Mouse (Mus musculus): Measurements from ENCODE around the gene Angel2.

DNA sequence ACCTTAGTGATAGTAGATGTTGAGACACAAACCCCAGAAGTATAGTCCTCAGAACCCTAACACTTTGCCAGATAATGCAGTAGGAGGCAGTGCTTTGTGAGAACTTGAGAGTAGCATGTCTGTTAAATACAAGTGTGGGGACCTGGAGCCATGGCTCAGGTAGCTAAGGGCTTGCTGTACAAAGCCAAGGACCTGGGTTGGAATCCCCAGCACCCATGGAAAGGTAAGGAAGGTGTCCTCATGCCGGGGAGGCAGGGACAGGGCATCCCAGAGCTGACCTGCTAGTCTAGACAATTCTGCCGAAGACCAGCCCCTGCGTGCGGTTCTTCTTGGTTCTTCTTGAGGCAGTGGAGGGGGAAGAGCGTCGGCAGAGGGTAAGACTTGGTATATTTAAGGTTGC, 5.3 kb downstream of the Angel2 start:
- TF ChIP-seq CTCF (IDR thresholded peaks at IDR 0.05 in 2 of 3, conservative IDR thresholded peaks at IDR 0.05 in 1 of 3; ENCODE audit: control insufficient read depth in 1 of 3, insufficient read depth in 1 of 3, low read depth in 2 of 3, low read length in 3 of 3, poor library complexity in 1 of 3, severe bottlenecking in 1 of 3): no peak
- no peak for TF ChIP-seq ELF1 (IDR thresholded peaks at IDR 0.05; ENCODE audit: low read depth, low read length)
- TF ChIP-seq HCFC1 (IDR thresholded peaks at IDR 0.05; ENCODE audit: low read depth, low read length): no peak
- no peak for TF ChIP-seq ZNF384 (IDR thresholded peaks at IDR 0.05; ENCODE audit: low read depth, low read length)
- no peak for TF ChIP-seq POLR2A (IDR thresholded peaks at IDR 0.05; ENCODE audit: control insufficient read depth in 1 of 2, insufficient read depth in 1 of 2, low read depth in 1 of 2, low read length in 2 of 2, poor library complexity in 1 of 2)
- TF ChIP-seq SIN3A (IDR thresholded peaks at IDR 0.05; ENCODE audit: low read length): no peak
- TF ChIP-seq MAX (IDR thresholded peaks at IDR 0.05; ENCODE audit: low read length): no peak

Measured in MEL (cell line).